Mouse (Mus musculus) CH12.LX (cell line): Measurements from ENCODE around the gene Galnt6. TPM values are rescaled to one million over a fixed set of nuclear protein-coding genes. Genes with fewer than 3 reads are reported as not detected.

Source experiments
- DNase-seq: peaks from one replicate; pipeline ENCODE4 v3.0.0-alpha.2; 2013; ENCODE audit errors: extremely low read depth
- H3K27ac ChIP-seq: 2 replicates; pipeline ENCODE4 v1.5.1; 2012; ENCODE audit warnings: low read depth, mild to moderate bottlenecking, control low read depth, moderate library complexity; ENCODE audit not compliant: insufficient read depth
- H3K27me3 ChIP-seq: replicated peaks from 2 replicates; pipeline ENCODE3; 2012; ENCODE audit warnings: inconsistent platforms
- H3K36me3 ChIP-seq, 2 experiments: replicated peaks in 1 of 2; 2 replicates each; pipeline versions ENCODE3 to v1.6.1; 2012; ENCODE audit warnings: inconsistent platforms in 1 of 2, low read length in 1 of 2, mild to moderate bottlenecking in 1 of 2, mixed read lengths in 1 of 2, moderate library complexity in 1 of 2; ENCODE audit not compliant: control insufficient read depth in 1 of 2, insufficient read depth in 1 of 2
- H3K4me1 ChIP-seq, 2 experiments: 2 replicates each; pipeline ENCODE4 v1.6.1; 2012; ENCODE audit warnings: inconsistent platforms in 1 of 2, moderate library complexity in 1 of 2; ENCODE audit not compliant: insufficient read depth in 2 of 2, control insufficient read depth in 1 of 2
- H3K4me2 ChIP-seq: 2 replicates; pipeline ENCODE4 v1.6.1; 2012; ENCODE audit warnings: low read depth, mild to moderate bottlenecking, control low read depth; ENCODE audit not compliant: poor library complexity, insufficient read depth, severe bottlenecking
- H3K4me3 ChIP-seq, 3 experiments: fragments of 150-350 bp in 1 of 3; sonication (generic) in 1 of 3; replicated peaks in 1 of 3; 2 replicates each; pipeline versions ENCODE3 to v1.5.1; 2011 to 2012; ENCODE audit warnings: low read depth in 2 of 3, low read length in 2 of 3, mild to moderate bottlenecking in 2 of 3, moderate library complexity in 2 of 3, control low read depth in 1 of 3, improper control_type of control experiment in 1 of 3, inconsistent platforms in 1 of 3, mixed read lengths in 1 of 3; ENCODE audit not compliant: poor library complexity in 1 of 3
- H3K79me2 ChIP-seq: replicated peaks from 2 replicates; pipeline ENCODE4 v1.6.1; 2012; ENCODE audit warnings: mild to moderate bottlenecking, moderate library complexity; ENCODE audit not compliant: control insufficient read depth, poor library complexity, insufficient read depth, severe bottlenecking; ENCODE audit errors: extremely low read depth
- H3K9ac ChIP-seq: 2 replicates; pipeline ENCODE4 v1.6.1; 2012; ENCODE audit warnings: low read depth, mild to moderate bottlenecking, control low read depth, moderate library complexity; ENCODE audit not compliant: insufficient read depth
- H3K9me3 ChIP-seq: replicated peaks from 2 replicates; pipeline ENCODE3; 2012; ENCODE audit warnings: low read length, inconsistent platforms, mixed read lengths
- CHD1 ChIP-seq: IDR thresholded peaks from 2 replicates; pipeline ENCODE4 v1.6.1; 2012; ENCODE audit warnings: low read depth, low read length, improper control_type of control experiment, inconsistent platforms
- CHD2 ChIP-seq: IDR thresholded peaks from 2 replicates; pipeline ENCODE4 v1.6.1; 2011; ENCODE audit warnings: low read length, improper control_type of control experiment
- CTCF ChIP-seq, 2 experiments: IDR thresholded peaks in 1 of 2; conservative IDR thresholded peaks in 1 of 2; 2 replicates each; pipeline ENCODE4 v1.5.1; 2011 to 2012; ENCODE audit warnings: low read depth in 2 of 2, low read length in 2 of 2, improper control_type of control experiment in 1 of 2, inconsistent platforms in 1 of 2, mild to moderate bottlenecking in 1 of 2, moderate library complexity in 1 of 2
- ETS1 ChIP-seq: conservative IDR thresholded peaks from 2 replicates; pipeline ENCODE4 v1.6.1; 2012; ENCODE audit warnings: low read depth, mild to moderate bottlenecking, inconsistent platforms, low read length, improper control_type of control experiment, moderate library complexity
- GABPA ChIP-seq: IDR thresholded peaks from 2 replicates; pipeline ENCODE4 v1.6.1; 2012; ENCODE audit warnings: low read depth, low read length, improper control_type of control experiment, inconsistent platforms; ENCODE audit not compliant: insufficient replicate concordance
- JUN ChIP-seq: IDR thresholded peaks from 2 replicates; pipeline ENCODE4 v1.6.1; 2011; ENCODE audit warnings: low read depth, mild to moderate bottlenecking, low read length, improper control_type of control experiment, moderate library complexity; ENCODE audit not compliant: insufficient read depth
- KAT2A ChIP-seq: IDR thresholded peaks from 2 replicates; pipeline ENCODE4 v1.6.1; 2012; ENCODE audit warnings: low read length, improper control_type of control experiment, inconsistent platforms; ENCODE audit not compliant: insufficient replicate concordance
- MAFK ChIP-seq: IDR thresholded peaks from 2 replicates; pipeline ENCODE4 v1.6.1; 2011; ENCODE audit warnings: low read length, improper control_type of control experiment; ENCODE audit not compliant: insufficient replicate concordance
- MAX ChIP-seq: IDR thresholded peaks from 2 replicates; pipeline ENCODE4 v1.6.1; 2011; ENCODE audit warnings: low read length, improper control_type of control experiment
- MEF2A ChIP-seq: IDR thresholded peaks from 2 replicates; pipeline ENCODE4 v1.6.1; 2014; ENCODE audit warnings: low read depth, mild to moderate bottlenecking, inconsistent platforms, low read length, improper control_type of control experiment, borderline replicate concordance
- NRF1 ChIP-seq: IDR thresholded peaks from 2 replicates; pipeline ENCODE4 v1.6.1; 2014; ENCODE audit warnings: low read depth, mild to moderate bottlenecking, inconsistent platforms, low read length, improper control_type of control experiment, moderate library complexity
- PAX5 ChIP-seq: IDR thresholded peaks from 2 replicates; pipeline ENCODE4 v1.6.1; 2012; ENCODE audit warnings: low read length, inconsistent platforms, mixed read lengths
- POLR2AphosphoS2 ChIP-seq: IDR thresholded peaks from 2 replicates; pipeline ENCODE4 v1.6.1; 2011; ENCODE audit warnings: low read depth, low read length, improper control_type of control experiment
- RAD21 ChIP-seq: IDR thresholded peaks from 2 replicates; pipeline ENCODE4 v1.6.1; 2011; ENCODE audit warnings: low read depth, mild to moderate bottlenecking, low read length, improper control_type of control experiment, moderate library complexity
- RCOR1 ChIP-seq: conservative IDR thresholded peaks from 2 replicates; pipeline ENCODE4 v1.6.1; 2012; ENCODE audit warnings: low read depth, mild to moderate bottlenecking, inconsistent platforms, low read length, improper control_type of control experiment
- SMC3 ChIP-seq: IDR thresholded peaks from 2 replicates; pipeline ENCODE4 v1.6.1; 2011; ENCODE audit warnings: low read depth, low read length, improper control_type of control experiment
- TBP ChIP-seq: conservative IDR thresholded peaks from 2 replicates; pipeline ENCODE4 v1.6.1; 2011; ENCODE audit warnings: low read depth, low read length, improper control_type of control experiment
- TCF12 ChIP-seq: IDR thresholded peaks from 2 replicates; pipeline ENCODE4 v1.6.1; 2014; ENCODE audit warnings: low read depth, mild to moderate bottlenecking, inconsistent platforms, low read length, improper control_type of control experiment
- UBTF ChIP-seq: IDR thresholded peaks from 2 replicates; pipeline ENCODE4 v1.6.1; 2012; ENCODE audit warnings: low read depth, mild to moderate bottlenecking, inconsistent platforms, low read length, improper control_type of control experiment, moderate library complexity
- ZC3H11A ChIP-seq: IDR thresholded peaks from 2 replicates; pipeline ENCODE4 v1.6.1; 2012; ENCODE audit warnings: low read depth, mild to moderate bottlenecking, inconsistent platforms, low read length, improper control_type of control experiment
- ZMIZ1 ChIP-seq: IDR thresholded peaks from 2 replicates; pipeline ENCODE4 v1.6.1; 2012; ENCODE audit warnings: low read depth, mild to moderate bottlenecking, inconsistent platforms, low read length, improper control_type of control experiment
- ZNF384 ChIP-seq: IDR thresholded peaks from 2 replicates; pipeline ENCODE4 v1.6.1; 2012; ENCODE audit warnings: low read depth, low read length, improper control_type of control experiment, inconsistent platforms
- dilution Hi-C: fragments of 300-500 bp; cut with MboI; formaldehyde crosslinking; loops from 2 replicates; pipeline ENCODE4 v1.14.3; 2020; ENCODE audit warnings: low sequenced_read_pairs; ENCODE audit not compliant: extremely low pct_unique_long_range_greater_than_20kb, extremely low pct_ligation_motif_present
- in situ Hi-C: fragments of 300-500 bp; cut with MboI; formaldehyde crosslinking; loops from 3 replicates; pipeline ENCODE4 v1.14.3; 2019; ENCODE audit warnings: low sequenced_read_pairs, low pct_ligation_motif_present, low pct_unique_long_range_greater_than_20kb, mixed read lengths
- polyA plus RNA-seq: library from polyadenylated mRNA; unstranded; fragments of >175 nt; gene quantifications from 2 replicates; pipeline ENCODE4 v1.2.1, GENCODE M21; 2012; ENCODE audit warnings: low read depth; ENCODE audit not compliant: insufficient read length
- total RNA-seq, 2 experiments: library from RNA; depleted of rRNA; stranded (reverse); fragments of 300-350 nt in 1 of 2; fragments of >200 nt in 1 of 2; gene quantifications; 2 replicates each; pipeline ENCODE4 v1.2.3; 2012 to 2014

Galnt6 gene
- total and polyA plus RNA-seq, 3 experiments, result 0.58 to 5.0 (median 2.0) TPM

- dilution Hi-C loops, result no loop called here
- TF ChIP-seq PAX5, result no peak
- TF ChIP-seq CTCF (conservative IDR thresholded peaks at IDR 0.05 in 1 of 2, IDR thresholded peaks at IDR 0.05 in 1 of 2; ENCODE audit: low read depth in 2 of 2, low read length in 2 of 2), result no peak
- TF ChIP-seq TCF12, result no peak
- TF ChIP-seq RCOR1, result no peak
- TF ChIP-seq MAX, result no peak
- TF ChIP-seq ZC3H11A, result no peak
- TF ChIP-seq NRF1, result no peak
- no peak for TF ChIP-seq SMC3
- TF ChIP-seq JUN, result no peak
- TF ChIP-seq CHD2, result no peak
- TF ChIP-seq ZMIZ1, result no peak
- TF ChIP-seq ZNF384, result no peak
- no peak for TF ChIP-seq UBTF
- no peak for TF ChIP-seq GABPA
- no peak for TF ChIP-seq ETS1
- TF ChIP-seq KAT2A, result no peak
- TF ChIP-seq TBP, result no peak
- no peak for TF ChIP-seq RAD21
- no peak for TF ChIP-seq MAFK
- TF ChIP-seq MEF2A, result no peak
Measured at GRCm38 (mm10) chr15:100694406-100694805, 34.8 kb downstream of the Galnt6 start.

DNA sequence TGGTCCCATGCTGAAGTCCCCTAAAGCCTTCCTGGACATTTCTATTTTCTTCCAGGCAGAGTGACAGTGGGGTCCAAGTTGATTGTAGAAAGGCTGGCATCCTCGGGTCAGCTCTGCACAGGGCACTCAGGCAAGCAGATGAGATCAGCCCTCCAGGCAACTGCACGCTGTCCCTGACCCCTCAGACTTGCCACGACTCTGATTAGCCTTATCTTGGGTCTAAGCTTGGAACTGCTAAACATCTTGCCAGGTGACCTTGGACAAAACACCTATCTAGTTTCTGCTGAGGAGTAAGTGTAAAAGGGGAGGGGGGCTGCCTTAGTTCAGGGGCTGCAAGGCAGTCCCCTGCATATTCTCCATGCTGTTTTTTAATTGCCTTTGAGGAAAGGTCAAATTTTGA is 37.2 kb downstream of the Galnt6 start:
- Histone ChIP-seq H3K27ac (no peak overlapping the region), H3K9ac (no peak overlapping the region), H3K36me3 (no peaks in the 10 kb centered on the region), H3K27me3 (no peaks in the 10 kb centered on the region), H3K4me1 (peaks cover 3 to 12% of the 10 kb centered on the region in 2 experiments), H3K9me3 (peaks cover 25% of the 10 kb centered on the region), H3K79me2 (no peaks in the 10 kb centered on the region), H3K4me3 (no peak overlapping the region), H3K4me2 (no peak overlapping the region)
- DNase-seq, result no peak
- TF ChIP-seq RAD21 (no peak), CHD1 (no peak), POLR2AphosphoS2 (no peak)
- dilution Hi-C loops, result no loop called here
- in situ Hi-C loops, result loop anchor here (5.0 kb wide), 1 partner anchor 230 kb away; no protein-coding TSS in a partner anchor

More at GRCm38 (mm10) chr15:100694406-100694805, 34.8 kb downstream of the Galnt6 start:
- Histone ChIP-seq H3K36me3 (no peaks in the 10 kb centered on the region), H3K27me3 (no peaks in the 10 kb centered on the region), H3K4me3 (no peak overlapping the region), H3K9me3 (peaks cover 21% of the 10 kb centered on the region), H3K9ac (no peak overlapping the region), H3K79me2 (no peaks in the 10 kb centered on the region), H3K27ac (no peak overlapping the region), H3K4me2 (no peak overlapping the region), H3K4me1 (peaks cover 0 to 6% of the 10 kb centered on the region in 2 experiments; a peak in 2 of 4 replicates)
- in situ Hi-C loops, result loop anchor here (5.0 kb wide), 1 partner anchor 232 kb away; no protein-coding TSS in a partner anchor
- DNase-seq, result no peak
